ENCODE assay signal across 10 mouse cellular contexts in the genomic region with DNA sequence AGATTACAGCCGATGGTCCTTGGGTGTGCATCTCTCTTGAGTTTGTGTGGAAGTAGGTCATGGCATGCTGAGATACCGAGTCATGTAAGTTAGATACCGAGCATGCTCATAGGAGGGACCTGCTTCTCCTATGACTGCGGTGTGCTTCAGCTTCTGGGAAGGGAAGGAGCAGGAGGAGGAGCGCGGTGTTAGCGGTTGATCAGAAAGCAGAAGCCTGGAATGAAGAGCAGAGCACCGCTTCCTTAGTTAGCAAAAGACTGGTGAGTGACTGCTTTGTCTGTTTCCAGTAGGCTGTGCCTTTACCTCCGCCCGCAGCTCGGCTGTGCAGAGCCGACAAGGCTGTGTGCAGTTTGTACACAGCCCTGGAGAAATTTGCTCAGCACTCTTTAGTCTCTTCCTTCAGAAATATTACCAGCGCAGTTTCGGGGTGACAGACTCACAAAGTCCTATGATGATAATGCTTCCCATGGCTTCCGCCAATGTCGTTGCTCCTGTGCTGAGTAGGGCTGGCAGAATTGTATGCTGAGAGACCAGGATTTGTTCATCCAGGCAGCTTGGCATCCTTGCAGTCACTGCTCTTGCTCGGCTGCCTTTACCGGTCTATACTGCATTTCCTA.
DNase-seq lines count a peak whose midpoint lies in the region; ATAC-seq and TF ChIP-seq lines count a peak whose summit lies in the region.
"Had no signal": no experiment of that assay in that cellular context is flagged by ENCODE, and none has a peak within 500 bp of the region (broad histone marks: within the 10 kb centered on the region; RNA-seq: fewer than 3 reads in every experiment).

No protein-coding gene starts in this region.

- peaks cover 10% of the 10 kb centered on the region for H3K4me1 ChIP-seq in heart, adult 2 months (ENCODE audit: control insufficient read depth, insufficient read depth, low read length)
- peaks cover 12% of the 10 kb centered on the region for H3K4me1 ChIP-seq in E14TG2a.4 (replicated peaks; ENCODE audit: low read depth, low read length)
- H3K4me1 ChIP-seq in megakaryocyte, embryonic 14.5 days: peaks cover 14% of the 10 kb centered on the region
- H3K4me1 ChIP-seq: neural tube, embryonic 12.5 days had no signal

- H3K9ac ChIP-seq in heart, adult 2 months (ENCODE audit: low read depth, low read length): peak overlapping the region; percentile 6; the same call in 1 of the 2 replicates
- H3K9ac ChIP-seq: neural tube, embryonic 12.5 days had no signal

- no peak for TF ChIP-seq EP300 in heart, adult 2 months (IDR thresholded peaks at IDR 0.05; ENCODE audit: insufficient read depth, low read depth, low read length)

- no peaks in the 10 kb centered on the region for H3K79me2 ChIP-seq in heart, adult 2 months (replicated peaks; ENCODE audit: control insufficient read depth, insufficient read depth, low read length)

- H3K9me3 ChIP-seq in E14TG2a.4 (ENCODE audit: low read length): no peaks in the 10 kb centered on the region
- no peaks in the 10 kb centered on the region for H3K9me3 ChIP-seq in megakaryocyte, embryonic 14.5 days
- H3K9me3 ChIP-seq: neural tube, embryonic 12.5 days had no signal

- DNase-seq in heart, adult 2 months: no peak
- DNase-seq in heart, postnatal 10 days: no peak
- DNase-seq in testis, postnatal 10 days (ENCODE audit: low spot score): no peak
- DNase-seq in gastrocnemius, postnatal 4 days (ENCODE audit: low spot score in 2 of 2): no peak
- DNase-seq in layer of hippocampus, postnatal 25 days (ENCODE audit: extremely low spot score in 1 of 2, low spot score in 1 of 2): no peak

- TF ChIP-seq CTCF in heart, adult 2 months (IDR thresholded peaks at IDR 0.05): no peak
- no peak for TF ChIP-seq CTCF in E14TG2a.4 (conservative IDR thresholded peaks at IDR 0.05; ENCODE audit: low read length)

- 0 out of 2 replicates have a peak, but pooled peaks cover 2% of the 10 kb centered on the region for H3K36me3 ChIP-seq in heart, adult 2 months (ENCODE audit: control insufficient read depth, insufficient read depth, low read length)
- no peaks in the 10 kb centered on the region for H3K36me3 ChIP-seq in E14TG2a.4 (ENCODE audit: insufficient read depth, low read length)
- H3K36me3 ChIP-seq in megakaryocyte, embryonic 14.5 days (replicated peaks; ENCODE audit: low read length): no peaks in the 10 kb centered on the region
- H3K36me3 ChIP-seq: neural tube, embryonic 12.5 days had no signal

- 56% methylated on average over 18 of the region's 18 CpGs for WGBS in heart, adult 2 months

- intact Hi-C loops in heart, adult 2 months (cut with DNase I): no loop called here
- intact Hi-C loops in heart, postnatal 10 days (cut with DNase I): no loop called here

- peak; percentile 59 for ATAC-seq in common myeloid progenitor, adult 5-6 weeks (replicated peaks; ENCODE audit: low read depth, poor library complexity, severe bottlenecking)

- no peaks in the 10 kb centered on the region for H3K27me3 ChIP-seq in heart, adult 2 months (ENCODE audit: control insufficient read depth, insufficient read depth, low read length)
- H3K27me3 ChIP-seq in E14TG2a.4 (ENCODE audit: insufficient read depth, low read length): no peaks in the 10 kb centered on the region
- no peaks in the 10 kb centered on the region for H3K27me3 ChIP-seq in megakaryocyte, embryonic 14.5 days (replicated peaks)
- H3K27me3 ChIP-seq: CH12.LX; neural tube, embryonic 12.5 days had no signal

- H3K4me3 ChIP-seq in heart, adult 2 months: peak overlapping the region; percentile 26; the same call in 1 of the 2 replicates
- peak overlapping the region; percentile 29 for H3K4me3 ChIP-seq in E14TG2a.4 (replicated peaks; ENCODE audit: low read length)
- peak overlapping the region; percentile 42 for H3K4me3 ChIP-seq in megakaryocyte, embryonic 14.5 days (replicated peaks)
- H3K4me3 ChIP-seq: neural tube, embryonic 12.5 days had no signal

- H3K27ac ChIP-seq in heart, adult 2 months: no peak overlapping the region
- H3K27ac ChIP-seq: neural tube, embryonic 12.5 days had no signal

- no peak for TF ChIP-seq POLR2A in heart, adult 2 months (IDR thresholded peaks at IDR 0.05; ENCODE audit: insufficient read depth, low read depth, low read length)
